Mouse (Mus musculus) cerebellum, adult 2 months (tissue): Measurements from ENCODE around the gene Gm42715.

ENCODE experiments used
- CTCF ChIP-seq: fragments of 200-500 bp; IDR thresholded peaks from 2 replicates; pipeline ENCODE4 v1.5.1; 2011; ENCODE audit warnings: low read depth, mild to moderate bottlenecking, control low read depth, low read length, moderate library complexity, borderline replicate concordance; ENCODE audit not compliant: insufficient read depth
- POLR2A ChIP-seq: fragments of 200-500 bp; IDR thresholded peaks from 2 replicates; pipeline ENCODE4 v1.6.1; 2011; ENCODE audit warnings: low read length, control low read depth, borderline replicate concordance; ENCODE audit not compliant: insufficient read depth

DNA sequence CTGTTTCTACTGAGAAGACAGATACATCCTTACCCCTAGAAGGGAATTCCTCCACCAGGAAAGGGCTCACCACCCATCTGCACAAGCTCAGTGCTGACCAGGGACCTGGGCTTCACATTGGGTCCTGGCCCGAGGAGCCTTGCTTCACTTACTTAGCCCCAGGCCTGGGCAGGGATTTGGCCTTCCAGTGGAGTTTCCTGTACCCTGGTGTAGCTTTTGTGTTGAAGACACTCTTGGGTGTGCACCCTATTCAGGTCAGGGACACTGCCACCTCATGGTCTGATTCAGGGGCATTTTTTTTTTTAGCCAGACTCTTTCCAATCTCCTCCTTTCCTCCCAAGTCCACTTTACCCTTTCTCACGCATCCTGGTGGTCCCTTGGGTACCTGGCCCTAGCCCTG is 83.5 kb downstream of the Gm42715 start:
- TF ChIP-seq CTCF (no peak), POLR2A (no peak)
